Mouse (Mus musculus) sigmoid colon, adult 10 weeks (tissue): Measurements from ENCODE around the gene Vmn1r30. TPM values are rescaled to one million over a fixed set of nuclear protein-coding genes. Genes with fewer than 3 reads are reported as not detected.

ENCODE experiments used
- polyA plus RNA-seq: library from polyadenylated mRNA; stranded (reverse); fragments of 350-450 nt; fragmentation: Illumina TruSeq; extraction: RNeasy Lipid Tissue Mini Kit (QIAGEN cat#74804); gene quantifications from one replicate; pipeline ENCODE4 v1.2.3, GENCODE M21; 2014; ENCODE audit warnings: low read depth, low replicate concordance

Gene Vmn1r30
- not detected for polyA plus RNA-seq

DNA sequence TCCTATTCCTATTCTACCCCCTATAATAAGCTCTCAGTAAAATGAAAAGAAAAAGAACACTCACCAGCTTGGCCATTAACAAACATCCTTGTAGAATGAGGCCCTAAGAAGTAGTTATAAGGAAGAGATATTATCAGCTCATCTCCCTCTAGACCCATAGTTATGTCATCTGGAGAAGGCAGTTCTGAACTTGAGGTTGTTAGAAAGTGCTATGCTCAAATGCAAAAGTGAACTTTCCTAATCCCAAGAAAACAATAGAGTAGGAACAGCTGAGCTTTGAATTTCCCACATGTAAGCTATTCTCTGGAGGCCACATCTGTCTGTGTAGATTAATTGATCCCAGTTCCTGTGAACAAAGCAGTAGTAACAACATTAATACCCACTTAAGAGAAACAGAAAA, at the start of gene Vmn1r30:
Vmn1r30 (minus strand) TSS at position 101 of the 400 bp plus-strand sequence.

DNA sequence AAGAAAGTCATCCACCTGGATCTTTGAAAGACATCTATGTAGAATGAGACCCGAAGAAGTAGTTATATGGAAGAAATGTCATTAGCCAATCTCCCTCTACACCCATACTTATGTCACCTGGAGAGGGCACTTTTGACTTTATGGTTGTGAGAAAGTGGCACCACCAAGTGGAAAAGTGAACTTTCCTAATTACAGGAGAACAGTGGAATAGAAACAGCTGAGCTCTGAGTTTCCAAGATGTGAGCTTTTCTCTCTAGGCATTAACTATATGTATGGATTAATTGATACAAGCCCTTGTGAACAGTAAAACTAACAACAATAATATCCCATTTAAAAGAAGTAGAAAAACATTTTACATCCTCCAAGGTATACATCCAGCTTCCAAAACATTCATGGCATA, 32.0 kb upstream of the Vmn1r30 start, which contains the start of gene Vmn1r31:
Vmn1r31 (minus strand) TSS at position 101 of the 400 bp plus-strand sequence.

Other genes starting within 250 kb of the Vmn1r30 start
- not detected for gene Vmn1r27, start 224.6 kb downstream of the Vmn1r30 start, polyA plus RNA-seq
- not detected for gene Vmn1r28, start 181.3 kb downstream of the Vmn1r30 start, polyA plus RNA-seq
- not detected for gene Vmn1r29, start 141.8 kb downstream of the Vmn1r30 start, polyA plus RNA-seq
- not detected for gene Vmn1r31, start 31.9 kb upstream of the Vmn1r30 start, polyA plus RNA-seq
- 262 TPM for gene Abcg2, start 141.1 kb upstream of the Vmn1r30 start, polyA plus RNA-seq